Comparison of ENCODE assay signal across 23 mouse cellular contexts in genomic region chr6:71457956-71458608, GRCm38 (mm10). TPM values are rescaled to one million over a fixed set of nuclear protein-coding genes. Genes with fewer than 3 reads are reported as not detected.
DNase-seq lines count a peak whose midpoint lies in the region; ATAC-seq and TF ChIP-seq lines count a peak whose summit lies in the region.
"Had no signal": no experiment of that assay in that cellular context is flagged by ENCODE, and none has a peak within 500 bp of the region (broad histone marks: within the 10 kb centered on the region; RNA-seq: fewer than 3 reads in every experiment).

No protein-coding gene starts in this region.

- H3K27ac ChIP-seq in kidney, postnatal 0 days, result no peak overlapping the region
- H3K27ac ChIP-seq in hindbrain, embryonic 11.5 days (ENCODE audit: low read depth, low read length), result no peak overlapping the region
- H3K27ac ChIP-seq: embryonic facial prominence, embryonic 12.5 days; hindbrain, embryonic 10.5 days; limb, embryonic 13.5 days; liver, embryonic 12.5 days; midbrain, embryonic 15.5 days; neural tube, embryonic 13.5 days had no signal

- ATAC-seq in kidney, postnatal 0 days (replicated peaks; ENCODE audit: low FRiP score, low read depth), result peak; percentile 54; the same call in 1 of the 2 replicates
- ATAC-seq in Patski, result peak; percentile 92
- 0 out of 2 replicates have a peak, but pooled peaks have one; percentile 49 for ATAC-seq in megakaryocyte, adult 5-6 weeks (ENCODE audit: poor library complexity, severe bottlenecking)
- ATAC-seq in hindbrain, embryonic 11.5 days (ENCODE audit: low FRiP score), result no peak
- ATAC-seq: liver, embryonic 12.5 days; midbrain, embryonic 15.5 days had no signal

- DNase-seq in kidney, postnatal 0 days (ENCODE audit: low spot score), result no peak
- DNase-seq in kidney, postnatal 4 days, result no peak
- peak; percentile 54 for DNase-seq in Patski (ENCODE audit: low read depth, low spot score)
- no peak for DNase-seq in urinary bladder, postnatal 25 days (ENCODE audit: low spot score)
- DNase-seq in natural killer cell, adult 2 months (ENCODE audit: low spot score in 2 of 2), result no peak
- no peak for DNase-seq in hindbrain, embryonic 11.5 days (ENCODE audit: low spot score)
- DNase-seq: adrenal gland, adult 2 months; cerebellum, adult 18-20 months; cerebellum, postnatal 14 days; gastrocnemius, postnatal 36 days; kidney, adult 18-20 months; kidney, postnatal 25 days; lung, adult 18-20 months; lung, postnatal 10 days; spleen, adult 18-20 months; thymus, postnatal 14 days had no signal

- no peak overlapping the region for H3K9ac ChIP-seq in kidney, postnatal 0 days (ENCODE audit: low read depth, low read length)
- H3K9ac ChIP-seq in hindbrain, embryonic 11.5 days (ENCODE audit: low read depth, low read length), result no peak overlapping the region
- H3K9ac ChIP-seq: embryonic facial prominence, embryonic 12.5 days; limb, embryonic 13.5 days; liver, embryonic 12.5 days; midbrain, embryonic 15.5 days; neural tube, embryonic 13.5 days had no signal

- TF ChIP-seq CTCF in kidney, postnatal 0 days (IDR thresholded peaks at IDR 0.05; ENCODE audit: low read depth), result no peak
- no peak for TF ChIP-seq CTCF in Patski (IDR thresholded peaks at IDR 0.05)

- H3K4me2 ChIP-seq in kidney, postnatal 0 days (ENCODE audit: low read length), result no peak overlapping the region
- no peak overlapping the region for H3K4me2 ChIP-seq in hindbrain, embryonic 11.5 days (replicated peaks; ENCODE audit: low read depth, low read length)
- H3K4me2 ChIP-seq: embryonic facial prominence, embryonic 12.5 days; limb, embryonic 13.5 days; liver, embryonic 12.5 days; midbrain, embryonic 15.5 days; neural tube, embryonic 13.5 days had no signal

- no peaks in the 10 kb centered on the region for H3K9me3 ChIP-seq in kidney, postnatal 0 days (replicated peaks; ENCODE audit: low read length)
- H3K9me3 ChIP-seq in hindbrain, embryonic 11.5 days (ENCODE audit: control insufficient read depth, low read length), result no peaks in the 10 kb centered on the region
- H3K9me3 ChIP-seq: embryonic facial prominence, embryonic 12.5 days; hindbrain, embryonic 10.5 days; limb, embryonic 13.5 days; liver, embryonic 12.5 days; midbrain, embryonic 15.5 days; neural tube, embryonic 13.5 days had no signal

- H3K4me1 ChIP-seq in kidney, postnatal 0 days (replicated peaks; ENCODE audit: insufficient read depth, low read length), result no peaks in the 10 kb centered on the region
- no peaks in the 10 kb centered on the region for H3K4me1 ChIP-seq in hindbrain, embryonic 11.5 days (replicated peaks; ENCODE audit: control insufficient read depth, insufficient read depth, low read length)
- H3K4me1 ChIP-seq: embryonic facial prominence, embryonic 12.5 days; hindbrain, embryonic 10.5 days; limb, embryonic 13.5 days; liver, embryonic 12.5 days; midbrain, embryonic 15.5 days; neural tube, embryonic 13.5 days had no signal

- POLR2A ChIA-PET in Patski (lab: Charles Lee), result interaction anchor here (1.1 kb wide), 1 partner anchor 38 kb away, joined by 3 read pairs; no protein-coding TSS in a partner anchor

- CTCF ChIA-PET in Patski (lab: Charles Lee), result interaction anchor here (1.0 kb wide), 1 partner anchor 24 kb away, joined by 3 read pairs; no protein-coding TSS in a partner anchor

- in situ Hi-C loops in Patski (cut with MboI; ENCODE audit: low pct_unique_long_range_greater_than_20kb), result no loop called here

- no peaks in the 10 kb centered on the region for H3K36me3 ChIP-seq in kidney, postnatal 0 days (ENCODE audit: insufficient read depth, low read length)
- H3K36me3 ChIP-seq in hindbrain, embryonic 11.5 days (ENCODE audit: control insufficient read depth, insufficient read depth, low read length), result no peaks in the 10 kb centered on the region
- H3K36me3 ChIP-seq: embryonic facial prominence, embryonic 12.5 days; hindbrain, embryonic 10.5 days; limb, embryonic 13.5 days; liver, embryonic 12.5 days; midbrain, embryonic 15.5 days; neural tube, embryonic 13.5 days had no signal

- H3K4me3 ChIP-seq in kidney, postnatal 0 days (replicated peaks; ENCODE audit: low read depth, low read length), result no peak overlapping the region
- H3K4me3 ChIP-seq in hindbrain, embryonic 11.5 days (ENCODE audit: low read depth, low read length), result no peak overlapping the region
- H3K4me3 ChIP-seq: embryonic facial prominence, embryonic 12.5 days; hindbrain, embryonic 10.5 days; limb, embryonic 13.5 days; liver, embryonic 12.5 days; midbrain, embryonic 15.5 days; neural tube, embryonic 13.5 days had no signal

- 69% methylated on average over 8 of the region's 8 CpGs for WGBS in kidney, postnatal 0 days
- 78% methylated on average over 8 of the region's 8 CpGs for WGBS in hindbrain, embryonic 11.5 days

- H3K27me3 ChIP-seq in kidney, postnatal 0 days (ENCODE audit: insufficient read depth, low read length), result no peaks in the 10 kb centered on the region
- H3K27me3 ChIP-seq in Patski, result no peaks in the 10 kb centered on the region
- H3K27me3 ChIP-seq in hindbrain, embryonic 11.5 days (ENCODE audit: control insufficient read depth, insufficient read depth, low read length), result no peaks in the 10 kb centered on the region
- H3K27me3 ChIP-seq: embryonic facial prominence, embryonic 12.5 days; limb, embryonic 13.5 days; liver, embryonic 12.5 days; midbrain, embryonic 15.5 days; neural tube, embryonic 13.5 days had no signal

RNA-seq across cellular contexts. Expression of gene Rmnd5a, which starts 17.6 kb away (rescaled TPM):
- polyA plus RNA-seq in kidney, postnatal 0 days (2015; fragmentation: Nextera tagmentation; extraction: Ambion mirVana), result 14.7 and 15.4 TPM in 2 replicates
- 49.4 TPM for polyA plus RNA-seq in Patski (2021)
- 40.7 and 40.9 TPM in 2 replicates for total RNA-seq in megakaryocyte, adult 5-6 weeks (2015)
- 49.8 and 52.5 TPM in 2 replicates for total RNA-seq in megakaryocyte, adult 5-6 weeks (2017)
- 7.1 and 10.6 TPM in 2 replicates for polyA plus RNA-seq in hindbrain, embryonic 11.5 days (2014; fragmentation: Nextera tagmentation; extraction: Ambion mirVana)

RNA-seq across cellular contexts. Expression of gene Rnf103, which starts 35.6 kb away (rescaled TPM):
- polyA plus RNA-seq in kidney, postnatal 0 days (2015; fragmentation: Nextera tagmentation; extraction: Ambion mirVana), result 19.9 and 22.2 TPM in 2 replicates
- polyA plus RNA-seq in Patski (2021), result 31.3 TPM
- 14.6 and 17.5 TPM in 2 replicates for total RNA-seq in megakaryocyte, adult 5-6 weeks (2015)
- total RNA-seq in megakaryocyte, adult 5-6 weeks (2017), result 16.4 and 18.5 TPM in 2 replicates
- 18.8 and 19.5 TPM in 2 replicates for polyA plus RNA-seq in hindbrain, embryonic 11.5 days (2014; fragmentation: Nextera tagmentation; extraction: Ambion mirVana)
